Mouse (Mus musculus) limb, embryonic 14.5 days (tissue): ENCODE results near the gene Mospd2. TPM values are rescaled to one million over a fixed set of nuclear protein-coding genes. Genes with fewer than 3 reads are reported as not detected.

ENCODE experiments used
- ATAC-seq: fragments of 200-750 bp; cut with Nextera tagmentation; 2 replicates; pipeline ENCODE4 v1.8.0; 2017; ENCODE audit warnings: low read depth, moderate number of reproducible peaks, moderate TSS enrichment; ENCODE audit not compliant: low FRiP score
- DNase-seq: peaks from one replicate; pipeline ENCODE4 v3.0.0-alpha.2; 2015; ENCODE audit warnings: low spot score
- H3K27ac ChIP-seq: fragments of 300-500 bp; sonication (generic); replicated peaks from 2 replicates; pipeline ENCODE4 v1.5.1; 2014; ENCODE audit warnings: low read depth, mild to moderate bottlenecking, low read length, moderate library complexity, mixed read lengths
- H3K27me3 ChIP-seq: fragments of 300-500 bp; sonication (generic); 2 replicates; pipeline ENCODE4 v1.6.1; 2014; ENCODE audit warnings: low read length, mixed read lengths; ENCODE audit not compliant: control insufficient read depth, insufficient read depth
- H3K36me3 ChIP-seq: fragments of 300-500 bp; sonication (generic); 2 replicates; pipeline ENCODE4 v1.6.1; 2014; ENCODE audit warnings: mild to moderate bottlenecking, low read length, moderate library complexity, mixed read lengths; ENCODE audit not compliant: control insufficient read depth, insufficient read depth
- H3K4me1 ChIP-seq: fragments of 300-500 bp; sonication (generic); 2 replicates; pipeline ENCODE4 v1.6.1; 2014; ENCODE audit warnings: antibody characterized with exemption, low read length, mixed read lengths; ENCODE audit not compliant: control insufficient read depth, insufficient read depth
- H3K4me2 ChIP-seq: fragments of 300-500 bp; sonication (generic); replicated peaks from 2 replicates; pipeline ENCODE4 v1.6.1; 2014; ENCODE audit warnings: low read depth, mild to moderate bottlenecking, low read length, moderate library complexity; ENCODE audit not compliant: severe bottlenecking
- H3K4me3 ChIP-seq: fragments of 300-500 bp; sonication (generic); replicated peaks from 2 replicates; pipeline ENCODE4 v1.5.1; 2014; ENCODE audit warnings: low read length
- H3K9ac ChIP-seq: fragments of 300-500 bp; sonication (generic); 2 replicates; pipeline ENCODE4 v1.6.1; 2014; ENCODE audit warnings: mild to moderate bottlenecking, low read depth, low read length, moderate library complexity; ENCODE audit not compliant: severe bottlenecking
- H3K9me3 ChIP-seq: fragments of 300-500 bp; sonication (generic); 2 replicates; pipeline ENCODE4 v1.6.1; 2016; ENCODE audit warnings: low read length; ENCODE audit not compliant: control insufficient read depth
- POLR2A ChIP-seq: fragments of 200-500 bp; IDR thresholded peaks from 2 replicates; pipeline ENCODE4 v1.8.0; 2012; ENCODE audit warnings: inconsistent platforms, mild to moderate bottlenecking, moderate library complexity, borderline replicate concordance; ENCODE audit not compliant: insufficient read depth, insufficient read length; ENCODE audit errors: extremely low read depth
- WGBS: fragments of 180-500 bp; shearing (Covaris S2); extraction: QIAGEN DNeasy Blood & Tissue Kit; methylation state at CpG from one replicate; pipeline ENCODE4 v1.1.7; 2014; 5-methylcytosine and 5-hydroxymethylcytosine counted together
- polyA plus RNA-seq, 2 experiments: library from polyadenylated mRNA; depleted of rRNA in 1 of 2; stranded (reverse) in 1 of 2; unstranded in 1 of 2; fragments of >200 nt; fragmentation: Nextera tagmentation in 1 of 2; extraction: Ambion mirVana in 1 of 2; gene quantifications; 2 replicates each; pipeline versions ENCODE4 v1.2.1 to v1.2.3; 2012 to 2014

The Mospd2 gene
- polyA plus RNA-seq (2012; rRNA removed): 18.3 and 20.8 TPM in 2 replicates
- polyA plus RNA-seq (2014; fragmentation: Nextera tagmentation; extraction: Ambion mirVana): 20.7 and 21.5 TPM in 2 replicates

DNA sequence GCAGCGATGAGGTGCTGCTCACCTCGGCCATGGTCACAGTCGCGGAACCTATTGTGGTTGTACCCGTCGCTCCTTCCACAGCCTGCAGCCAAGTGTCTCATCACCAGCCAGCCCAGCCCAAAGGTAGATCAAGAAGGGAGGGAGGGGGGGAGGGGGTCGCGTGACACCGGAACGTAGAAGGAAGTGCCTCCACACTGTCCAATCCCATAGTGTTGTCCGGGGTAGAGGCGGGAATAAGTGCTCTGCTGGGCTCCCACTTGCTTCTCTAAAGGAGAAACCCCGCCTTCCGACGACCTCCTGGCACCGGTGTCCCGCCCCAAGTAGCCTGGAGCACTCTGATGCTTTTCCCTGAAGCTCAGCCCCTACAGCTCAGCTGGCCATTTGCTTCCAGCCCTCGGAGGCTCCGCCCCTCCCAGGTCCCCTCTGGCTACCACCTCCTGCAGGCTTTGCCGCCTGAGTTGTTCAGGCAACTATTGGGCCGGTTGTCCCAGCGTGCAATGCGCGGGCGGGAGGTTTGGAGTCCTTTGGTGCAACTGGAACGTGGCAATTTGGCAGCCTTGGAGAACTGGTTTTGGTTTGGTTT lies at the start of gene Mospd2, which contains the start of gene Fancb:
TSS of gene Mospd2 (minus strand) at position 183 of the 583 bp plus-strand sequence.
TSS of gene Fancb (plus strand) at position 400 of the 583 bp plus-strand sequence.
- Histone ChIP-seq H3K27ac (no peak within 1 kb of the TSS; the same call in 1 of the 2 replicates), H3K36me3 (no peaks in the 10 kb centered on the region), H3K9me3 (no peaks in the 10 kb centered on the region), H3K9ac (peak within 1 kb of the TSS; percentile 49), H3K4me1 (peaks cover 4% of the 10 kb centered on the region; the same call in 1 of the 2 replicates), H3K27me3 (no peaks in the 10 kb centered on the region), H3K4me3 (peak within 1 kb of the TSS; percentile 51), H3K4me2 (peak within 1 kb of the TSS; percentile 51)
- ATAC-seq (peak; percentile 100), DNase-seq (peak; percentile 89)
- WGBS: 17% methylated on average over 26 of the region's 26 CpGs
- TF ChIP-seq POLR2A: 0 out of 2 replicates have a peak, but pooled peaks have one; percentile 30

DNA sequence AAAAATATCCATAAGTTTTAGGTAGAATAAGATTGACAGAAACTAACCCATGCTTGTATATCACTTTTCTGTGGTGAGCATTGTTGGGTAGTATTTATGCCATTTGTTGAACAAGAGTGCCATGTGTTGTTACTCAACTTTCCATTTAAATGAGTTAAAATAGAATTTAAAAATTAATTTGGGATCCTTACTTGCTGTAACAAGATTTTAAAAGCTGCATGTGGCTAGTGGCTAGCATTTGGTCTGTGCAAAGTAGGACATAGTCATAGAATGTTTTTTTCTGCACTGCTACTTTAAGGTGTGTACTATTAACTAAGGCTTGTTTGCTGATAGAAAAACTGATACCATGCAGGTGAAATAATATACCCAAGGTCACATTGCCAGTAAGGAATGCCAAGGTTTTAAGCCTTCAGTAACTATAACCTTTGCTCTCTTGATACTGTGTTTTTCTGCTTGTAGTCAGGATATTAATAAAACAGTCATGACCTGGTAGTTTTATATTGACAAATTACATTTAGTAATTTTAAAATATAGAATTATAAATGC lies 24.7 kb upstream of the Mospd2 start, which contains the start of gene Gm17604:
TSS of gene Gm17604 (minus strand) at position 51 of the 546 bp plus-strand sequence.
- TF ChIP-seq POLR2A: no peak
- no peak within 1 kb of the TSS for H3K27ac ChIP-seq
- no peaks in the 10 kb centered on the region for H3K36me3 ChIP-seq
- H3K4me1 ChIP-seq: no peaks in the 10 kb centered on the region
- no peak for DNase-seq
- ATAC-seq: no peak
- H3K9me3 ChIP-seq: no peaks in the 10 kb centered on the region
- no peaks in the 10 kb centered on the region for H3K27me3 ChIP-seq
- no peak within 1 kb of the TSS for H3K4me3 ChIP-seq
- no peak within 1 kb of the TSS for H3K9ac ChIP-seq
- no peak within 1 kb of the TSS for H3K4me2 ChIP-seq

DNA sequence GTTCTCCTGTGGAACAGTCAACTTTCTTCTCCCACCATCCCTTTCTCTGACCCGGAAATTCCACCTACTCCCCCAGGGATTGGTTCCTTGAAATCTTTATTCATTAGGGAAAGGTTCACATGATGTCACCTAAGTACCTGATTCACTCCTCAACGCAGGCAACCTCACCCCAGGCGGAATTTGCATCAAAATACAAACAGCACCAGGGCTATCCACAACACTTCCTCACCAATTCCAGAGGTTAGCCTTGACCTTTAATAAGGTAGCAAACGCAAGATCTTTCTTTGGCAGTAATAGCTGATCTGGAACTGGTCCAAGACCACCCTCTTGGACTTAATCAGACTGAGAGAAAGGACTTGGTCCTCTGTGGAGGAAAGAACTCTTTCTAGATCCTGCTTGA lies 23.0 kb upstream of the Mospd2 start:
- no peak for DNase-seq
- Histone ChIP-seq H3K9me3 (no peaks in the 10 kb centered on the region), H3K36me3 (no peaks in the 10 kb centered on the region), H3K4me3 (no peak overlapping the region), H3K27me3 (no peaks in the 10 kb centered on the region), H3K27ac (no peak overlapping the region), H3K4me1 (no peaks in the 10 kb centered on the region), H3K4me2 (no peak overlapping the region), H3K9ac (no peak overlapping the region)
- WGBS: 34% methylated on average over 4 of the region's 4 CpGs
- no peak for TF ChIP-seq POLR2A
- no peak for ATAC-seq

DNA sequence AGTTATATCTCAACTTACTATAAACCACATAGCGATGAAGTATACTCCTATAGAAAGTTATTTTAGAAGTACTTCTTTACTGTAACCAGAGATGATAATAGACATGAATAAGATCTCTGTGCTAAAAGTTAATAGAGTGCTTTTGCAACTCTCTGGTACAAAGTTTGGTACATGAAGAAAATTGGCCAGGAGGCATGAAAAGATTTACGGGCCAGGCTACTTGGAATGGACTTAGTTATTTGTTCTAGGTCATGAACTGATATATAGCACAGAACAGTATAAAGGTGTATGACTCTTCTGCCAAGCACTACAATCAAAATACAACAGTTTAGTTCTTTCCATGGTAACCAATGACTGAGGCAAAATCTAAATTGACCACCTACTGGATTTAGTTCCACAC lies 1.3 kb downstream of the Mospd2 start:
- no peak for DNase-seq
- Histone ChIP-seq H3K4me2 (peak overlapping the region; percentile 51), H3K27ac (no peak overlapping the region), H3K9me3 (no peaks in the 10 kb centered on the region), H3K9ac (no peak overlapping the region), H3K4me1 (peaks cover 4% of the 10 kb centered on the region; the same call in 1 of the 2 replicates), H3K4me3 (no peak overlapping the region), H3K27me3 (no peaks in the 10 kb centered on the region), H3K36me3 (no peaks in the 10 kb centered on the region)
- 91% methylated on average over 2 of the region's 2 CpGs for WGBS
- no peak for ATAC-seq
- TF ChIP-seq POLR2A: no peak

DNA sequence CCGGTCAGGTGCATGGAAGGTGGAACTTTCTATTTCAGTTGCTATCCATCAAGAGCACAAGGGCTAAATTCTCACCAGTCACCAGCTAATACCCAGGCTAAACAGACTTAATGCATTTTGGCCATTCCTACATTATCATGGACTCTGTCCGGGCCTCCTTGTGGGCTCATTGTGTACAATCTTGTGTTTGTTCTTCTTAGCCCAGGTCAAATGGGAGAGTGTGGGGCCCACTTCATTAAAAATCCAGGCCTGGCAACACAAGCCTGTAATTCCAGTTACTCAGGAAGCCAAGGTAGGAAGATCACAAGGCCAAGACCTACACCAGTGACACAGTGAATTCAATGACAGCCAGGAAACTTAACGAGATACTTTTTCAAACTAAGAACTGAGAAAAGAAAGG lies 9.0 kb downstream of the Mospd2 start:
- Histone ChIP-seq H3K4me2 (no peak overlapping the region), H3K4me3 (no peak overlapping the region), H3K9me3 (no peaks in the 10 kb centered on the region), H3K27me3 (no peaks in the 10 kb centered on the region), H3K36me3 (peaks cover 2% of the 10 kb centered on the region; the same call in 1 of the 2 replicates), H3K27ac (no peak overlapping the region), H3K9ac (no peak overlapping the region), H3K4me1 (no peaks in the 10 kb centered on the region)
- no peak for TF ChIP-seq POLR2A
- 83% methylated on average over 3 of the region's 3 CpGs for WGBS
- ATAC-seq: no peak
- DNase-seq: no peak
